Mouse (Mus musculus) left cerebral cortex, adult 8-10 months (tissue): Measurements from ENCODE around the gene Wdr18. TPM values are rescaled to one million over a fixed set of nuclear protein-coding genes. Genes with fewer than 3 reads are reported as not detected.

Experiments used
- DNase-seq, 2 experiments: peaks; one replicate each; pipeline ENCODE4 v3.0.0; 2022; ENCODE audit warnings: low spot score in 2 of 2
- total RNA-seq, 4 experiments: library from RNA; stranded (reverse); gene quantifications; 2 replicates each; pipeline ENCODE4 v1.2.4; 2022

Wdr18 gene
- total RNA-seq, 4 experiments from 2014 or later = 38.5 to 48.2 (median 44.6) TPM

- no peak for DNase-seq
These were observed 32.5 kb upstream of the Wdr18 start for GRCm38 (mm10) chr10:79927324-79928029.

- no peak for DNase-seq
These were observed 31.8 kb upstream of the Wdr18 start for GRCm38 (mm10) chr10:79928030-79928694.

DNA sequence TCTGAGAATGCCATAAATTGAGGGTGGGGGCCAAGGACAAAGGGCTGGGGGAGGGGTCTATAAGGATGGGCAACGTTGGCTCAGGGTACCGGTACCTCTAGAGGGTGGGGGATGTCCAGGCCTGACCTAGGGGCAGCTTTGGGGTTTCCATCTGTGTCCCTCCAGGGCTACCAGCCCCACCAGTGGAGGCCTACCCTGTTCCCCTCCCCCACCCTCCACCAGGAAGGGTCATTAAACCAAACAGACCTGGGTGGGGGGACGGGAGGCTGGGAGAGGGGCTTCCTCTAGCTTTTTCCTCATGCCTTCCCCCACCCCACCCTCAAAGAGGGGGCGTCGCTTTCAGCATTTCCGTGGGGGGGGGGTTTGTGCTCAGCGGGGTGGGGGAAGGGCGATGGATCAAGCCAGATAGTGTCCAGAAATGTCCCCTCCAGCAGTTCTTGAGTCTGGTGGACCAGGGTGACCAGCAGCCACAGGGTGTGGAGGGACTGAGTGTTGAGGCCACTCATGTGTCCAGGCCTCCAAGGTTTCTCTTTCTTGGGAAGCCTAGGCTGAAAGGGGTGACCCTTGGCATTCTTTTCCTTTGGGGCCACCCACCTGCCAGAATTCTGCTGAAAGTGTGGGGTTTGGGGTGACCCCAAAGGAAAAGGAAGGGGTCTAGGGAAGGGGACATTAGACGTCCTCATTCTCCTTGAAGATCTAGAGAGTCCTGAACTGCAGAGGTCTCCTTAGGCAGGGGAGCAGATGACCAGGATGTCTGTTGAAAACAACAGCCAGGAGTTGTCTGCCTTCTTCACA lies 30.8 kb upstream of the Wdr18 start:
- no peak for DNase-seq

- DNase-seq = no peak
These were observed 29.8 kb upstream of the Wdr18 start for GRCm38 (mm10) chr10:79929967-79930825.

DNA sequence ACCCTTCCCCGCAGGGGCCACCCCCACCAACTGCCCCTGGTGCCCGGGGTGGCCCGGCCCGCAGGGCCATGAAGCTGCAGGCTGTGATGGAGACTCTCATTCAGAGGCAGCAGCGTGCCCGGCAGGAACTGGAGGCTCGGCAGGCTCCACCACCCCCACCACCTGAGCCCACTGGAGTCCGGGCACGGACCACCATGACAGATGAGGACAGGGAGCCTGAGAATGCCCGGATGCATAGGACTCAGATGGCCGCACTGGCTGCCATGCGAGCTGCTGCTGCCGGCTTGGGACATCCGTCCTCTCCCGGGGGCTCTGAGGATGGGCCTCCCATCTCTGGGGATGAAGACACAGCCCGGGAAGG lies 29.1 kb upstream of the Wdr18 start:
- no peak for DNase-seq

- no peak for DNase-seq
These were observed 28.2 kb upstream of the Wdr18 start for GRCm38 (mm10) chr10:79931797-79932196.

DNA sequence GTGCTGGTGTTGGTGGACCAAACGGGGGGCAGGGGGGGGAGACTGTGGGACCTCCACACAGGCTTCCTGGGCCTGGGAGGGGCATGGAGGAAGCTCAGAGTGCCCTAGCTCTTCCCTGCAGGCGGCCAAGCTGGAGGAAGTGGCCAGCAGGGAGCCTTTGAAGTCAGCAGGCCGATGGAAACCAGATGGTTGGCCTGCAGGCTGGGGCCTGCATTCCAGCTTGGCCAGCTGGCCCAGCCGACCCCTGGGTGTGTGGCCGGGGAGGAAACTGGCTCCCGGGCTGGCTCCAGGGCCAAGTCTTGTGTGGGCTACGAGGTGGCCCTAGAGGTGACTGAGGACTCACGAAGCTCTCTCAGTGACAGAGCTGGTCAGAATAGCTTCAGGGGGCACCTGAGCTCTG lies 27.2 kb upstream of the Wdr18 start:
- DNase-seq = no peak

GRCm38 (mm10) chr10:79933145-79933679 lies 26.7 kb upstream of the Wdr18 start:
- no peak for DNase-seq

DNA sequence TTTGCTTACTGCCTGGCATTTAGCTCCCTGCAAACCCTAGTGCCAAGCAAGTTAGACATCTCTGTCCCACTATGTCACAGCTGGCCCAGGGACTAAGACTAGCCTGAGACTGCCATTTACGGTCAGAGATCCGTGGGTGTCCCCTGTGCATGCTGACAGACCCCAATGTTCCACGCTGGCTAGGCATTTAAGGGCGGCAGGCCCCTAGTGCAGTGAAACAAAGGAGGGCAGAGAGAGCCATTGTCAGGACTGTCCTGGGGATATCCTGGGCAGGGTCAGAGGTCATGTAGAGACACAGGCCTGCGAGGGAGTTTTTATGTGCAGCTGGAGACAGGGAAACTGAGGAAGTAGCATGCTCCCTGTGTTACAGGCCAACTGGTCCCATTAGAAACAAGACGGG lies 26.1 kb upstream of the Wdr18 start:
- no peak for DNase-seq

DNA sequence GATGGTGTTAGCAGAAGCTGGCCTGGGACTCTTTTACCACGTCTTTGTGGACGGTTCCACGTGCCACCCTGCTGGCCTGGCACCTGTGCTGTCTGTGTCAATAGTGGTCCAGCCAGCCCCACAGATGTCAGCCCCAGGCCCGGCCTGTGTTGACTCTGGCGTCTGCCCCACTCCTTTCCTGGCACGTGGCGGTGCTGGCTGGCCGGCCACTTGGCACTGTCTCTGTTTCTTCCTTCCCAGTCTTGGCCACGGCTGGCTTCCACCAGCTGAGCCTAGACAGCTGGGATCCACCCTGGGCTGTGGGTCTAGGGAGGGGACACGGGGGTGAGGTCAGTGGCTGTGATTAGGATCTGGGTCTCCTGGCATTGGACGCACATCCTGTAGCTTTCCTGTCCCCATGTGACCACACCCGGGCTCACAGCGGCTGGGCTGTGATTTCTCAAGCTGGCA lies 25.7 kb upstream of the Wdr18 start:
- DNase-seq = no peak

GRCm38 (mm10) chr10:79934794-79935569 lies 25.0 kb upstream of the Wdr18 start:
- DNase-seq = no peak

- no peak for DNase-seq
These were observed 23.6 kb upstream of the Wdr18 start for GRCm38 (mm10) chr10:79936284-79936910.

GRCm38 (mm10) chr10:79936911-79937441 lies 23.0 kb upstream of the Wdr18 start:
- no peak for DNase-seq

- no peak for DNase-seq
These were observed 22.0 kb upstream of the Wdr18 start for GRCm38 (mm10) chr10:79937775-79938526.

DNA sequence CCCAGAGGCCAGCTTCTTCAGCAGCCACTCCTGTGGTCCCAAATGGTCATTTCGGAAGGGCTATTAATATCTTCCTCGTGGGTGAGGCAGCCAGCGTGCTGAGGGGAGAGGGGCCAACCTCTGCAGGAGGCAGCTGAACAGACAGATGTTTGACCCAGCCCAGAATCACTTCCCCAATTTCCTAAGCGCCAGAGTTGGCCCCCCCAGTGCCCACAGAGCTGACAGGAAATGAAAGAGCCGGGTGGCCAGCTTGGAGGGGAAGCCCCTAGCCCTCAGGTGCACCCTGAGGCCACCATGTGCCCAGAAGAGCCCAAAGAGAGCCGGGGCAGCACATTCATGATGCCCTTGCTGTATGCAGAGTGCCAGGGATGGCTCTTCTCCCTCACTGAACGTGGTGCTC lies 19.2 kb upstream of the Wdr18 start:
- DNase-seq = no peak

DNA sequence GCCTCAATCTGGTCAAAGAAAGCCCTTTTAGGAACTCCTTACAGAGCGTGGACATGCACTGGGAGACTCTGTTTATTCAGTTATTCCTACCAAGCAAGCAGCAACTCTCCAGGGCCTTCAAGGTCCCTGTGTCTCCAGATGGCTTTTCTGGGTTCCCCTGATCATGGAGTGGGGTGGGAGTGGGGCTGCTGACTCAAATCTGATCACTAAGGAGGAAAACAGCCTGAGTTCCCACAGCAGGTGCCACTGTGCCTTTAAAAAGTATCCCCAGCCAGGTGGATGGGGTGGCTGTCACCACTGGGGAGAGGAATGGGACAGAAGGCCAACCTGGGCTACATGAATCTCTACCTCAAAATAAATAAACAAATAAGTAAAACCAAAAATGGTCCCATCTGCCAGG lies 17.0 kb upstream of the Wdr18 start:
- no peak for DNase-seq

DNA sequence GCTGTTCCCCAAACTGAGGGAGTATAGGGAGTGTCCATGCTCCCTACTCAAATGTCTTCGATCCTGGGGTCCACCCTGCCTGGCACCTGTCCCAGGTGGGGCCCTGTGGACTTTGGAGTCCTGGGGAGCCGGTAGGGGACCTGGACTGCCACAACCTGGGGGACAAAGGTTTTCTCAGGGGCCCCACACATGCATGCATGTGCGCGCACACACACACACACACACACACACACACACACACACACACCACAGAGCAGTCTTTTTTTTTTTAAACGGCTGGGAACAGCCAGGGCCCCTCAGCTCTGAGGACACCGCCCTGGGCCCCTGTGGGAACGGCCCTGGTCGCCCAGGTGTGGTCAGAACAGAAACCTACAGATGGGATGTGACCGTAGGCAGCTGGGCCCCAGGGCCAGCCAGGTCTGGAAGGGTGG lies 16.5 kb upstream of the Wdr18 start:
- no peak for DNase-seq

DNA sequence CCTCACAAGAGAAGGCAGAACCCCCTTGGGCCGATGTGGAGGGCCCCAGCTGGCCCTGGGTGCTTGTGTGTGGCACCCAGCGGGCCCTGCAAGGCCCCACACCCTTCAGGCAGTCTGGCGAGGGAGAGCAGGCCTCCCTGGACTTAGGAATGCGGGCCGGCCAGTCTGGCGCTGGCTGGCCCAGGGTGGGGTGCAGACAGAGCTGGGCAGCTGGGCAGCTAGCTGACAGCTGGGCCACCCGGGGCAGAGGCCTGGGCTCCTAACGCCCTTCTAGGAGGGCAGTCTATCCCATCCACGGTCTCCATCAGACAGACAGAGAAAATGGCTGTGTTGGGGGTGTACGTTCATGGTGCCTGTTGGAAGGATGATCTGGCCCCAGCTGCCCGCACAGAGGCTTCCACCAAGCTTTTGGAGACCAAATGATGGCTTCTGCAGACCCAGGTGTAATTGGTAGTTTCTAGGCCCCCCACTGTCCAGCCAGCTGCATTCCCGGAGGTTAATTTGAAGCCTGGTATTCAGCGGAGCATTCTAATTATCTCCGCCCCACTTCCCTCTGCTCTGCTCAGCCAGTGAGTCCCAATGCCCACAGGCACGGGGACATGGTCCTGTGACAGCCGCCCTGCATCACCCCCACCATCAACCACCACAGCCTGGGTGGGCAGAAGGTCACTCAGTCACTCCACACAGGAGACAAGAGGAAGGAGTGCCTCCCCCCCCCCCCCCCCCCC lies 14.3 kb upstream of the Wdr18 start:
- DNase-seq = no peak
